Mouse (Mus musculus) kidney, adult 8-10 months (tissue): ENCODE results near the gene Ntf5.

Experiments
- DNase-seq, 2 experiments: peaks; one replicate each; pipeline ENCODE4 v3.0.0; 2022

The Ntf5 gene

GRCm38 (mm10) chr7:45405091-45406075, 8.1 kb upstream of the Ntf5 start, which contains the start of gene Kcna7:
Gene Kcna7, plus strand, starts transcription at chr7:45405653.
- peak; percentile 52 to 82 for DNase-seq

- peak in 1 of 2 experiments; percentile 43 for DNase-seq
These were observed 7.0 kb upstream of the Ntf5 start for GRCm38 (mm10) chr7:45406157-45407156.

- no peak for DNase-seq
These were observed 5.7 kb upstream of the Ntf5 start for GRCm38 (mm10) chr7:45407836-45408235.

- DNase-seq, result no peak
These were observed 5.1 kb upstream of the Ntf5 start for GRCm38 (mm10) chr7:45408351-45408750.

DNA sequence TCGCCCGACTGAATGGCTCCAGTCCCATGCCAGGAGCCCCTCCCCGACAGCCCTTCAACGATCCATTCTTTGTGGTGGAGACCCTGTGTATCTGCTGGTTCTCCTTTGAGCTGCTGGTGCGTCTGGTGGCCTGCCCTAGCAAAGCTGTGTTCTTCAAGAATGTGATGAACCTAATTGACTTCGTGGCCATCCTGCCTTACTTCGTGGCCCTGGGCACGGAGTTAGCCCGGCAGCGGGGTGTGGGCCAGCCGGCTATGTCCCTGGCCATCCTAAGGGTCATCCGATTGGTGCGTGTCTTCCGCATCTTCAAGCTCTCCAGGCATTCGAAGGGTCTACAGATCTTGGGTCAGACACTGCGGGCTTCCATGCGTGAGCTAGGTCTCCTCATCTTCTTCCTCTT, 4.5 kb upstream of the Ntf5 start:
- DNase-seq, result no peak

DNA sequence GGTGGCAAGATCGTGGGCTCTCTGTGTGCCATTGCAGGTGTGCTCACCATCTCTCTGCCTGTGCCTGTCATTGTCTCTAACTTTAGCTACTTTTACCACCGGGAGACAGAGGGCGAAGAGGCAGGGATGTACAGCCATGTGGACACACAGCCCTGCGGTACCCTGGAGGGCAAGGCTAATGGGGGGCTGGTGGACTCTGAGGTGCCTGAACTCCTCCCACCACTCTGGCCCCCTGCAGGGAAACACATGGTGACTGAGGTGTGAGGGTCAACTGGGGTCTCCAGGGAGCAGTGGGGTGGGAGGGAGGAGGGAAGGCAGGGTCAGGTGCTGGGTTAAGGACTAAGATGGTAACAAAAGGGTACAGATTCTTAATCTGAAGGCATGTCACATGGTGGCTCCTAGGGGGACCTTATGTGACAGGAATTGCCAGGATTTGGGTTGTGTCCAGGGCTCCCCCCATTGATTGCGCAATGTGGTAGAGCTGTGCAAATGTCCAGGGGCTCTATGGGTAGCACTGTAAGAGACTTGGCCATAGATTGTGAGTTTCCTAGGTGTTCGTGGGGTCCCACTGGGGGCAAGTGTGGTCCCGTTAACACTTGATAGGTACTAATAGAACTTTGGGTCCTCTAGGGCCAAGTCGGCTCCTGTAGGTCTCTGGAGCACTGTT, 3.9 kb upstream of the Ntf5 start:
- no peak for DNase-seq

GRCm38 (mm10) chr7:45412421-45412820, 1.1 kb upstream of the Ntf5 start:
- DNase-seq, result no peak

DNA sequence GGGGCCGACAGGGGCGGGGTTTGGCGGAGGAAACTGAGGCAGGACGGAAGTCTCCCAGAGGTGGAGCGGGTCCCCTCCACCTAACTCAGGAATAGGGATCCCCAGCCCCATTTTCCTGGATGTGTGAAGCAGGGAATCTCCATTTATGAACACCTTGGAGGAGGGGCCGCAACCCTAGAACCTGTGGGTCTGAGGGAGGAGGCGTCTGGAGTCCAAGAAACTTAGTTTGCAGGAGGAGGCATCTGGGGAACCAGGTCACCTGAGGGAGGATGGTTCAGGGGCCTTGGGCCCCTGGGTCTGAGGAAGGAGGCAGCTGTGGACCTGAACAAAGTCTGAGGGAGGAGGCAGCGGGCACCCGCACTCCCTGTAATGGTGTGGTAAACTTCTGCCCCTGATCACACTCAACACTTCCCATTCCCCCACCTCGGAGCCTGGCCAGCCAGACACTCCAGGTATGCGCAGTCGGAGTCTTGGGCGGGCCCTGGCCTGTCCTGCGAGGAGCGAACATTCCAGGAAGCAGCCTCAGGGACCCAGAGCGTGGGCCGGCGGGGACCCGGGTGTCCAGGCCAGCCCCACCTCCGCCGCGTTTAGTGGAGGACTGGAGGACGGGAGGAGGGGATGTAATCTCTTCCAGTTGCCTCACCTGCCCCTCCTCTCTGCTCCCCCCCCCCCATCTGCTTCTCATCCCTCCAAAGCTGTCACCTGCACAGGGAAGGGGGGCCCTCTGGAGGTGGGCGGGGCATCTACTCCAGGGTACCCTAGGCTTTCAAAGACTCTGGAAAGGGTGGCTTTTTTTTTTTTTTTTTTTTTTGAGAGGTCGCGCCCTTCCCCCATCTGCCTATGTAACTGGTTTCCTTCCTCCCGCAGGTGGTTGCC, 607 bp downstream of the Ntf5 start:
- no peak for DNase-seq

DNA sequence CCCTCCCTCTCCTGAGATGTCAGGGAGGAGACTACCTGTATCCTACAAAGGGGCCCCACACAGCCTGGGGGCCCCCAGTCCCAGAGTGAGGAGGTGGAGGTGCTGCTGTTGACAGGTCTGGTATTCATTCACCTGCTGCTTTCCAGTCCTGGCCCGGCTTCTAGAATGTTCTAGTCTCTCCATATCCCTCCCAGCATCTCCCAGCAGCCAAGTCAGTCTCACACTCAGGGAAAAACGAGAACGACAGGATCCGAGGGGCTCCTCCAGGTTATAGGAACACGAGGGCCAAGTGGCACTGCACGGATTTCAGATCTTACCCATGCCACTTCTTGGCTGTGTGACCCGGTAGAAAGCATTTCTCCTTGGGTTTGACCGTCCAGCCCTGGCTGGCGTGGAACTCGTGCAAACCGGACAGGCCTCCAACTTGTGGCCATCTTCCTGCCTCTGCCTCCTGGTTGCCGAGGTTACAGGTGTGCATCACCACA, 1.3 kb downstream of the Ntf5 start:
- DNase-seq, result no peak

DNA sequence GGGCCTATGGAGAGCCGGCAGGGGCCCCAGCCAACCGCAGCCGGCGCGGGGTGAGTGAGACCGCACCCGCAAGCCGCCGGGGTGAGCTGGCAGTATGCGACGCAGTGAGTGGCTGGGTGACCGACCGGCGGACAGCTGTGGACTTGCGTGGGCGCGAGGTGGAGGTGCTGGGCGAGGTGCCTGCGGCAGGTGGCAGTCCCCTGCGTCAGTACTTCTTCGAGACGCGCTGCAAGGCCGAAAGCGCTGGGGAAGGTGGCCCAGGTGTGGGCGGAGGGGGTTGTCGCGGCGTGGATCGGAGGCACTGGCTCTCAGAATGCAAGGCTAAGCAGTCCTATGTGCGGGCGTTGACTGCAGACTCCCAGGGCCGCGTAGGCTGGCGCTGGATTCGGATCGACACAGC, 2.1 kb downstream of the Ntf5 start:
- DNase-seq, result no peak

- no peak for DNase-seq
These were observed 4.5 kb downstream of the Ntf5 start for GRCm38 (mm10) chr7:45417962-45418492.

GRCm38 (mm10) chr7:45419859-45420614, 6.5 kb downstream of the Ntf5 start:
- DNase-seq, result no peak

GRCm38 (mm10) chr7:45420615-45420919, 7.1 kb downstream of the Ntf5 start, which contains the start of gene Lhb:
Gene Lhb, plus strand, starts transcription at chr7:45420820.
- DNase-seq, result no peak

DNA sequence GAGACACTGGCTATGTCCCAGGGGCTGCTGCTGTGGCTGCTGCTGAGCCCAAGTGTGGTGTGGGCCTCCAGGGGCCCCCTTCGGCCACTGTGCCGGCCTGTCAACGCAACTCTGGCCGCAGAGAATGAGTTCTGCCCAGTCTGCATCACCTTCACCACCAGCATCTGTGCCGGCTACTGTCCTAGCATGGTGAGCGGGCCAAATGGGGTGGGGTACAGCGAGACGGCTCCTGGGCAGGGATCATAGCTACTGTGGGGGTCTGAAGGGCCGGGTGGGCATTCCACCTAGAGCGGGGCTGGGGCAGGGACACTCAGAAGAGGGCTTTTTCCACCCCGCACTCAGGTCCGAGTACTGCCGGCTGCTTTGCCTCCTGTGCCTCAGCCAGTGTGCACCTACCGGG, 7.7 kb downstream of the Ntf5 start:
- DNase-seq, result no peak

DNA sequence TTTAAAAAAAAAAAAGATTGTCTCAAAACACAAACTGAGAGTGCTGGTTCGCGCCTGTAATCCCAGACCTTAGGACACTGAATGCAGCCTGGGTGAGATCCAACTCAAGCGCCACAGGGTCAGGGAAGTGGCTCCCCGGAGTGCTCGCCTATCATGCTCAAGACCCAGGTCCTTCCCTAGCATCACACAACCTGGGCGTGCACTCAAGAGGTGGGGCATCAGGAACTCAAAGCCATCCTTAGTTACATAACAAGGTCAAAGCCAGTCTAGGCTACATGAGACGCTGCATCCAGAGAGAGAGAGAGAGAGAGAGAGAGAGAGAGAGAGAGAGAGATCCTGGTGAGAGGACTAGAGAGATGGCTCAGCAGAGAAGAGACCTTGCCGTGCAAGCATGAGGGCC, 13.1 kb downstream of the Ntf5 start:
- DNase-seq, result no peak

- no peak for DNase-seq
These were observed 20.3 kb downstream of the Ntf5 start for GRCm38 (mm10) chr7:45433835-45434202.

- DNase-seq, result peak; percentile 100
These were observed 20.9 kb downstream of the Ntf5 start, which contains the start of gene Gys1 for GRCm38 (mm10) chr7:45434203-45435015. Gene Gys1, plus strand, starts transcription at chr7:45434844.

GRCm38 (mm10) chr7:45435038-45435437, 21.5 kb downstream of the Ntf5 start:
- DNase-seq, result peak in 1 of 2 experiments; percentile 47

GRCm38 (mm10) chr7:45436444-45436843, 22.9 kb downstream of the Ntf5 start:
- no peak for DNase-seq

DNA sequence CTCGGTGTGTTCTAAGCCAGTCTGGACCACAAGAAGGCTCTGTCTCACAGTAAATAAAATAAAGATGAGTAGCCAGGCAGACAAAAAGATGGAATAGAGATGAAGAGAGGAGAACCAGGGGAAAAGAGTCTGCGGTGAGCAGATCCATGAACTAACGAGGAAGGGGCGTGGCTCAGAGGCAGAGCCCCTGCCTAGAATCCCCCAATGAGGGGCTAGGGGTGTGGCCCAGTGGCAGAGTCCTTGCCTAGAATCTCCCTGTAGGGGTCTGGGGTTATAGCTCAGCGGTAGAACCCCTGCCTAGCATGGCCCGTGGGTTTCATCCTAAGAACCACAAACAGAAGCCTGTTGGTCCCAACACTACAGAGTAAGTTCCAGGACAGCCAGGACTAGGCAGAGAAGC, 23.6 kb downstream of the Ntf5 start:
- no peak for DNase-seq
